Mouse (Mus musculus) liver, postnatal 0 days (tissue): ENCODE measurements around the gene Mtnr1b.
"Not testable (repeated sequence)": the region's sequence is repeated elsewhere in the genome, so short reads cannot be mapped to it uniquely, and the experiment has no call there.

ENCODE experiments used
- CTCF ChIP-seq: sonication (generic); IDR thresholded peaks from 2 replicates; pipeline ENCODE4 v1.5.1; 2016; ENCODE audit warnings: antibody characterized with exemption, low read depth
- EP300 ChIP-seq: IDR thresholded peaks from 2 replicates; pipeline ENCODE4 v1.6.1; 2016; ENCODE audit warnings: antibody characterized with exemption, low read depth, mild to moderate bottlenecking

DNA sequence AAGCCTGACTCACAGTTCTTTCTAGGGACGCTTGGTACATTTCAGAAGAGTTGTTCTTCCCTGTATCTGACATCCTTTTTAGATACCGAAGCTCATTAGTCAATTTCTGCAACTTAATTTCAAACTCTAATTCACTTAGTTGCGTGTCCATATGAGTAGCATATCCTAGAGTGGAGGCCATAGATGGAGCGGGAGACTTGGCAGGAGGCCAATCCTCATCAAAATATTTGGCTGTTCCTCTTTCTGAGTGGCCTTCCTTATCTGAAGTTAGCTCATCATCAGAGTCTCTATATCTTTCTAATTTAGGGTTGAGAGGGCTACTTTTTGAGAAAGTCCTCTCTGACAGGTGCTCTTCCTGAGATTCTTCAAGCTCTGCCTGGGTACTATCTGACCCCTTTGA lies 29.4 kb downstream of the Mtnr1b start:
- not testable (repeated sequence) for TF ChIP-seq CTCF, EP300
